Mouse (Mus musculus) spleen, adult 2 months (tissue): Measurements from ENCODE around the gene Gm49388. TPM values are rescaled to one million over a fixed set of nuclear protein-coding genes. Genes with fewer than 3 reads are reported as not detected.

Source experiments
- DNase-seq, 2 experiments: peaks; one replicate each; pipeline versions ENCODE4 v3.0.0 to v3.0.0-alpha.2; 2012 to 2021; ENCODE audit warnings: low spot score in 2 of 2, low read depth in 1 of 2
- H3K27ac ChIP-seq: fragments of 200-500 bp; 2 replicates; pipeline ENCODE4 v1.5.1; 2012; ENCODE audit warnings: low read length, inconsistent platforms; ENCODE audit not compliant: insufficient read depth
- H3K27me3 ChIP-seq: fragments of 200-500 bp; 2 replicates; pipeline ENCODE4 v1.6.1; 2012; ENCODE audit warnings: mild to moderate bottlenecking, moderate library complexity, low read length, inconsistent platforms; ENCODE audit not compliant: control insufficient read depth, insufficient read depth
- H3K36me3 ChIP-seq: fragments of 200-500 bp; 2 replicates; pipeline ENCODE4 v1.6.1; 2012; ENCODE audit warnings: mild to moderate bottlenecking, low read length, inconsistent platforms; ENCODE audit not compliant: control insufficient read depth, insufficient read depth
- H3K4me1 ChIP-seq: fragments of 200-500 bp; 2 replicates; pipeline ENCODE4 v1.6.1; 2011; ENCODE audit warnings: inconsistent platforms; ENCODE audit not compliant: control insufficient read depth, insufficient read depth, insufficient read length
- H3K4me3 ChIP-seq: fragments of 200-500 bp; 2 replicates; pipeline ENCODE4 v1.5.1; 2011; ENCODE audit warnings: mild to moderate bottlenecking, inconsistent platforms; ENCODE audit not compliant: insufficient read depth, insufficient read length; ENCODE audit errors: extremely low read depth
- CTCF ChIP-seq: fragments of 200-500 bp; IDR thresholded peaks from 2 replicates; pipeline ENCODE4 v1.5.1; 2011; ENCODE audit warnings: mild to moderate bottlenecking, inconsistent platforms; ENCODE audit not compliant: insufficient read depth, insufficient read length, insufficient replicate concordance; ENCODE audit errors: extremely low read depth
- POLR2A ChIP-seq: fragments of 200-500 bp; IDR thresholded peaks from 2 replicates; pipeline ENCODE4 v1.6.1; 2011; ENCODE audit warnings: low read depth, low read length, inconsistent platforms
- WGBS: fragments of 180-500 bp; shearing (Covaris S2); methylation state at CpG from one replicate; pipeline ENCODE4 v1.1.7; 2018; 5-methylcytosine and 5-hydroxymethylcytosine counted together
- polyA plus RNA-seq: library from polyadenylated mRNA; depleted of rRNA; stranded (reverse); fragments of >200 nt; gene quantifications from 2 replicates; pipeline ENCODE4 v1.2.3, GENCODE M21; 2012; rRNA removed

Gm49388 gene
- polyA plus RNA-seq: not detected in 2 replicates

DNA sequence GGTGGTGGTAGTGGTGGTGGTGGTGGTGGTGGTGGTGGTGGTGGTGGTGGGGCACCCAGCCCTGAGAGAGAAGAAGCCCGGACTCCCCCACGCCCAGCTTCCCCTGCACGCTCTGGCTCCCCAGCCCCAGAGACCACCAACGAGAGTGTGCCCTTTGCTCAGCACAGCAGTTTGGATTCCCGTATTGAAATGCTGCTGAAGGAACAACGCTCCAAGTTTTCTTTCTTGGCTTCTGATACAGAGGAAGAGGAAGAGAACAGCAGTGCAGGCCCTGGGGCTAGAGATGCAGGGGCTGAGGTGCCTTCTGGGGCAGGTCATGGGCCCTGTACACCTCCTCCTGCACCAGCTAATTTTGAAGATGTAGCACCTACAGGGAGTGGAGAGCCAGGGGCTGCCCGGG is at the start of gene Gm49388:
Gene Gm49388 (plus strand): TSS at position 301 of the 400 bp plus-strand sequence.
- no peak within 1 kb of the TSS for H3K4me3 ChIP-seq
- DNase-seq: no peak
- 97% methylated on average over 7 of the region's 7 CpGs for WGBS
- no peak within 1 kb of the TSS for H3K27ac ChIP-seq
- TF ChIP-seq CTCF (no peak), POLR2A (no peak)
- peaks cover 60% of the 10 kb centered on the region for H3K36me3 ChIP-seq
- no peaks in the 10 kb centered on the region for H3K4me1 ChIP-seq
- H3K27me3 ChIP-seq: no peaks in the 10 kb centered on the region

DNA sequence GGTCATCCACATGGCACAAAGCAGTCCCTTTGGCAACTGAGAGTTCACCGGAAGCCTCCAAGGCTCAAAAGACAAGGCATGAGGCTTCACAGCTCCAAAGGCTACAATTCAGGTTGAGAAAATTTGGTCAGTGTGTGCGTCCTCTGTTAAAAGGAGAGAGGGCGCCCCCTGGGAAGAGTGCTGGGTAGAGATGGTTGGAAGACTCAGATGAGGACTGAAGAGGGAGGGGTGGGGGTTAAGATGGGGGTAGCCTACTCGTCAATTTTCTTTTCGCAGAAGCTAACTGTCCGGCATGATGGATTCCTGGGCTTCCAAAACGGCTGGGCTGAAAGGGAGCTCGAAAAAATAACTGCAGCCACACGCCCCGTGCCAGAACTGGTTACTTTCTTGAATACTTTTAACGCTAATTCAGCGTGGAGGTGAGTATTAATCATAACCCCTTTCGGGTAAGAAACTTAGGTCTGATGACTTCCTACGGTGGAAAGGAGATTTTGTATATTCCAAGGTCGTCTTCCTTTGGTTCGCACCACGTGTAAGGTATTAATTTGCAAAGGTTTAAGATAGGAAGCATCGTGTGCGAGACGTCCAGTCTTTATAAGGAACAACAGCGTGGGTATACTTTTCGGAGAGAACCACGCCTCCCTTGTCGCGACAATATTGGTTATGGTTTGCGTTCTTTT is 40.9 kb upstream of the Gm49388 start, which contains the start of gene Fbxl19:
Gene Fbxl19 (plus strand): TSS at position 178 of the 680 bp plus-strand sequence.
- Histone ChIP-seq H3K36me3 (no peaks in the 10 kb centered on the region; the same call in 1 of the 2 replicates), H3K4me1 (peaks cover 6% of the 10 kb centered on the region; the same call in 1 of the 2 replicates), H3K4me3 (peak within 1 kb of the TSS; percentile 87), H3K27me3 (no peaks in the 10 kb centered on the region), H3K27ac (peak within 1 kb of the TSS; percentile 42; the same call in 1 of the 2 replicates)
- DNase-seq: peak; percentile 47 to 65
- under 1% methylated on average over 26 of the region's 26 CpGs for WGBS
- no peak for TF ChIP-seq CTCF
- no peak for TF ChIP-seq POLR2A

DNA sequence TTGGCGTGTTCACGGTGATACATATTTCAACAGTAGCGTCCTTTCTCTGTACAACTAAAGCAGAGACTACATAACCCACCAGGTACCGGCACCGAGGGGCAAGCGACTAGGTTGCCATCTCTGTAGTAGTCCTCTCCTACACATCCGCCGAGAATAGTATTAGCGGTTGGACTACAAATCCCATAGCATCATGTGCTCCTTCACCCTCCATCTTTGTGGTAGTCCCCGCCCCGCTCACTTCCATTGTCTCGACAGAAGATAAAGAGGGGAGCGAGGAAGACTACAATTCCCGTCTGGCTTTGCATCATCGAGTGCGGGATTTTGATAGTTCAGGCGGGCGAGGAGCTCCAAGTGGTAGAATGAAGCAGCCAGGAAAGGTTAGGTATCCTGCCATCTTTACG is 40.2 kb upstream of the Gm49388 start:
- H3K4me3 ChIP-seq: peak overlapping the region; percentile 87
- peaks cover 6% of the 10 kb centered on the region; the same call in 1 of the 2 replicates for H3K4me1 ChIP-seq
- peak overlapping the region; percentile 87 for H3K27ac ChIP-seq
- no peaks in the 10 kb centered on the region; the same call in 1 of the 2 replicates for H3K36me3 ChIP-seq
- H3K27me3 ChIP-seq: no peaks in the 10 kb centered on the region
- TF ChIP-seq POLR2A (no peak), CTCF (no peak)
- DNase-seq: peak; percentile 85 to 86
- under 1% methylated on average over 19 of the region's 19 CpGs for WGBS

DNA sequence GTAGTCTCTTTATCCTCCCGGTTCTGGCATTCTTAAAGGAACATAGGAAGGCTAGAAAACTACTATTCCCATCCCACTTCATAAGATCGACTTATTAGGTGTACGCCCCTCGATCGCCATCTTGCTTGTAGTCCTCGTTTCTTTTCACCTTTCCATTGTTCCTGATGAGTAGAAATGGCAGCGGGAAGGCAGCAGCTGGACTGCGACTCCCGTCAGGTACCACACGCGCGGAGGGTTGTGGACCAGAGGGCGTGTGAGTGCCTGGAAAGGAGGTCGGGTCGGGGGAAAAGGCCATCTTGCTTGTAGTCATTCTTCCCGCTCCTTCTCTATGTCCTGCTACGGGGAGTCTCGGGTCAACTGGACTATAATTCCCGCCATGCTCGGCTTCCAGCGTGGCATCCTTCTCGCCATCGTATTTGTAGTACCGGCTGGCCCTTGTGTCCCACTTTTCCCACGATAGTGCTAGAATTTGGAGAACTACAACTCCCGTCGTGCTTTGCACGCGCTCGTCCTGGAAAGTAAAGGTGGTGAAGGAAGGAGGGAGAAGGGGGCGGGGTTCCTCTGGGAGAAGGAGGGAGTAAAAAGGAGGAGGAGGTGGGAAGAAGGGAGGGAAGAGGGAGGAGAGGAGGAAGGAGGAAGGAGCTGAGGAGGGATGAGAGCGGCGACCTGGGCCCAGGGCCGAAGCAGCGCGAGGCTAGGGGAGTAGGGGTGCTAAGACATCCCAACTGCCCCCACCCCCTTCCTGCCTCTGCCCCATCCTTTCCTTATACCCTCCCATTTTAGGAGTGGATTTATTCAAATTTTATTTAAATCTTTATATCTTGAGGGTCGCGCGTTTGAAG is 39.5 kb upstream of the Gm49388 start:
- WGBS: under 1% methylated on average over 37 of the region's 39 CpGs

DNA sequence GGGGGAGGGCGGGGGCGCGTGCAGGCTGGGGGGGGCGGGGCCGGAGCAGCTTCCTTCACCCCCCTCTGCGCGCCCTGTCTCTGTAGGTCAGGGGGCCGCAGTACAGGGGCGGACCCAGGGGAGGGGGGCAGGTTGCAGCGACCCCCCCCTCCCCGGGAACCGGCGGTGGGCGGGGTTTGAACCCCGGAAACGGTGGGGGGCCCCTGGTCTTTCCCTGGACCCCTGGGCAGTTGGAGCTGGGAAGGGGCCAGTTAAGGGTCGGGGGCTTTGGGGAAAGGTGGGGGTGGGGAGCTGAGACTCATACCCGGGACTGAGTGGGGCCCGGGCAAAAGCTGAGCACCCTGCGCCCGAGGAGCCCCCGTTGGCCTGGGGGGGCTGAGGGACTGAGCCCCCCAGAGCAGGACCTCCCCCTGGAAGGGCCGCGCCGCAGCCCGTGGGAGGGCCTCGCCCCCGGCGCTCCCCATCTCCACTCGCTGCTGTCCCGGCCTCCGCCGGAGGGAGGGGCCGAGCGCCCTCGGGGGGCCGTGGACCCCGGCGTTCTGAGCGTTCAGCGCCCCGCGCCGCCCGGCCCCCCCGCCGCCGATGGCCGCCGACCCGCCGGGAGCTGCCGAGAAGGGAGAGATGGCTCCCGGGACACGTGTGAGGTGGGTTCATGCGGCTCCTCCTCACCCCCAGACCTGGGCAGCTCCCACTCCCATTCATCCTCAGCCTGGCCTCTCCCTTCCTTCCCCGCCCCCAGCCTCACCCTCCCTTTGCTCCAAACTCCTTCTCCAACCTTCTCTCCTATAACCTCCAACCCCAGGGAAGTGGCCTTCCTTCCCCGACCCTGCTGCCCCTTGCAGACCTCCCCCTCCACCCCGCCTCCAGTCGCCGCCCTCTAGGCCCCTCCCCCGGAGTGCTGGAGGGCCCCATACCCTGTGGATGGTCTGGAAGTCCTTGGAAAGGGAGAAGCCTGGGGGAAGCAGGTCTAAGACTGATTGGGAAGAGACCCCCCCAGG is 38.6 kb upstream of the Gm49388 start:
- Histone ChIP-seq H3K4me1 (peaks cover 6% of the 10 kb centered on the region; the same call in 1 of the 2 replicates), H3K4me3 (peak overlapping the region; percentile 87), H3K27ac (no peak overlapping the region), H3K36me3 (peaks cover 5% of the 10 kb centered on the region), H3K27me3 (no peaks in the 10 kb centered on the region)
- TF ChIP-seq POLR2A (no peak), CTCF (no peak)
- 2% methylated on average over 57 of the region's 62 CpGs for WGBS
- no peak for DNase-seq

More for the DNA sequence above, 39.5 kb upstream of the Gm49388 start:
- Histone ChIP-seq H3K4me1 (peaks cover 6% of the 10 kb centered on the region; the same call in 1 of the 2 replicates), H3K4me3 (peak overlapping the region; percentile 87), H3K27me3 (no peaks in the 10 kb centered on the region), H3K27ac (peak overlapping the region; percentile 87), H3K36me3 (peaks cover 1% of the 10 kb centered on the region; the same call in 1 of the 2 replicates)
- DNase-seq: peak; percentile 63 to 64
- TF ChIP-seq POLR2A: no peak
- no peak for TF ChIP-seq CTCF

DNA sequence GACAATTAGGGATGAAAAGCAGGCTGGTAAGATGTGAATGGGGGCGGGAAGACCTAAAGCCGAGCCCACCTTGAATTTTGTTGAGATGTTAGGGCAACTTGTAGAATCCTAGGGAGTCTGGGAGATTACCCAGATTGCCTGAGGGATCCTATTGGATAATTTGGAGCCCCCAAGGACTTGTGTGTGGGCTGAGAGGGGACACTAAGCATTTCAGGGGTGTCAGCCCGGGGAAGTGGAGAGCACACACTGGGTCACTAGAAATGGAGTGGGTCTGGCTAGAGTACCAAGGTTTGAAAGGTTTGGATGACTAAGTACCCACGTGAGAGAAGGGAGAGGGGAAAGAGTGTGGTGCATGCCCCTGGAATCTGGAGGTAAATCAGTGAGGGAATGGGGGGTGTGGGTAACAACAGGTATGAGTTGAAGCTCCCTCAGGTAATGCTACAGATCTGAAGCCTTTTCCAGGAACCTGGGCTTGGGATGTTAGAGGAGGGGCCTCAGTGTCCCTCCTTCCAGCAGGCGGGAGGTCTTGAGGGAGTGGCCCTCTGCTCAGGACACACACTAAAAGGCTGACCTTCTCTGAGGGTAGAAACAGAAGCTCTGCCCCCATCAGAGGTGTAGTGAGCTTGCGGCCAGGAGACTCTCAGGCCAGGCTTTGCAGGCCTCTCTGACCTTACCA is 37.7 kb upstream of the Gm49388 start:
- Histone ChIP-seq H3K4me3 (no peak overlapping the region), H3K4me1 (peaks cover 6% of the 10 kb centered on the region; the same call in 1 of the 2 replicates), H3K36me3 (peaks cover 9% of the 10 kb centered on the region), H3K27me3 (no peaks in the 10 kb centered on the region), H3K27ac (no peak overlapping the region)
- DNase-seq: no peak
- no peak for TF ChIP-seq CTCF
- WGBS: 88% methylated on average over 6 of the region's 6 CpGs
